Mouse (Mus musculus) regulatory T cell (primary cell): ENCODE measurements around the gene Etv1.
"Not testable (repeated sequence)": the region's sequence is repeated elsewhere in the genome, so short reads cannot be mapped to it uniquely, and the experiment has no call there.

ENCODE experiments used
- in situ Hi-C: fragments of 300-600 bp; cut with MboI, MseI; formaldehyde crosslinking; loops from one replicate; pipeline ENCODE4 v1.15.1; 2025; ENCODE audit warnings: high pct_unique_total_duplicates

The Etv1 gene

DNA sequence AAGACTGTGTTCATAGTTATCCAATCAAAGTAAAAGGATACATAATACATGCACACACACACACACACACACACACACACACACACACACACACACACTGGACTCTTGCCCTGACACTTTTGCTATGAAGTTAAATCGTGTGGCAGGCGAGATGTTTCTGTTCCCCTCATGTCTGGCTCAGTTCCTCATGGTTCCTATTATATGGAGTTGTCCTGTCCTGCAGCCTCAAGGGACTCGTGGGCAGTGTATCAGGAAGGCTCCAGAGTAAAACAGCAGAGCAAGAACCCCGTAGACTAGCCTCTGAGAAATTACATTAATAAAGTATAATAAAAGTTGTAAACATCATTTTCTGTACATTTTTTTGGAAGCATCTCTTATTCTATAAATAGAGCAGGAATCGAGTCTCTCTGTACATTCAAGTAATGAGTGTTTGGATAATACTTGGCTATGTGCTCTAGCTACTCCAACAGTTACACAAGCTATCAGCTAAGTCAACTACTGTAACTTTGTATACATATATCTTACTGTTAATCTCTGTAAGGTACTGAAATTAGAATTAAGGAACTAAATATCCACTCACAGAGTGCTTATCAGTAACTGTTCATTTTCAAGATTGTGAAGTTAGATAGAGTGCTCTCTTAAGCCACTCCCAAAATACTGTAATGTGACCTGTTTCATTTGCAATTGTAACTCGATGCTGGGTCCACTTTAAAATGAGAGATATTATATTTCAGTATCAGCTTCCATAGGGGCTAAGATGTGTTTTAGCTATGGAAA is 35.0 kb downstream of the Etv1 start:
- in situ Hi-C loops = loop anchor here (10.0 kb wide), 1 partner anchor 679 kb away; no protein-coding TSS in a partner anchor

- in situ Hi-C loops = loop anchor here (10.0 kb wide), 1 partner anchor 681 kb away; no protein-coding TSS in a partner anchor
These were observed 37.1 kb downstream of the Etv1 start for GRCm38 (mm10) chr12:38816235-38816634.

- in situ Hi-C loops = loop anchor here (10.0 kb wide), 1 partner anchor 684 kb away; no protein-coding TSS in a partner anchor
These were observed 39.1 kb downstream of the Etv1 start for GRCm38 (mm10) chr12:38818320-38818719.

DNA sequence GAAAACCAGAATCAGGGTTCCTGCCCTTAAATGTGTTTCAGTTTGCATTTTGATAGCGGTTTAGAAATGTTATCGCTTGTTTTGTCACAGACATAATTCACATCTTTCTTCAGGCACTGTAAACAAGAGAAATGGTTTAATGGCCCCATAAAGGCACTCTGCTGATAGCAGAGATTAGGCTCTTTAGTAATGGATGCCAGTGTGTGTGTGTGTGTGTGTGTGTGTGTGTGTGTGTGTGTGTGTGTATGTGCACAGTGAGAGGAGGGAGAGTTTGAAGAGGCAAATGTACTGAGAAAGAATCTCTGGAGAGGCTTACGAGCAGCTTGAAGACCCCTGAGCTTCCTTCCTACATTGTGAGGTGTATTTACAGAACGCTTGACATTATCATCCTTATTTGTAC is 41.5 kb downstream of the Etv1 start:
- in situ Hi-C loops = no loop called here

DNA sequence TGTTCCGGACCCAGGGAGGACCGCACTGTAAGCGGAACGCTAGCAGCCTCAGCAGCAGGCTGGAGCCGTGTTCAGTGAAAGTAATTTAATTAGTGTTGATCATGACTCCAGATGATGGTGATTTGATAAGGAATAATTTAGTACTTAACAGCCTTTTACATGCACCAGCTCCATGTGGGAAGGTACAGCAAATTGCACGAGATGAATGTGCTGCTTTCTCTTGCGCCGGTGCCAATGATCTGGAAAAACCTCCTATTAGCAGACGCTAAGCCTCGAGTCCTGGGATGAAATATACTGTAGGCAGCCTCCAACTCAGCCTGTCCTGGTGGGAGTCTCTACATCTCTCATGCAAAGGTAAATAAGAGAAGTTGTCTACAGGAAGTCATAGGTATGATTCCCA is 45.2 kb downstream of the Etv1 start:
- in situ Hi-C loops = no loop called here

- in situ Hi-C loops = no loop called here
These were observed 53.8 kb downstream of the Etv1 start for GRCm38 (mm10) chr12:38832981-38833380.

- in situ Hi-C loops = no loop called here
These were observed 55.4 kb downstream of the Etv1 start for GRCm38 (mm10) chr12:38834581-38834980.

- in situ Hi-C loops = not testable (repeated sequence)
These were observed 55.8 kb downstream of the Etv1 start for GRCm38 (mm10) chr12:38834986-38835385.

GRCm38 (mm10) chr12:38843801-38844295 is 64.7 kb downstream of the Etv1 start:
- in situ Hi-C loops = no loop called here

DNA sequence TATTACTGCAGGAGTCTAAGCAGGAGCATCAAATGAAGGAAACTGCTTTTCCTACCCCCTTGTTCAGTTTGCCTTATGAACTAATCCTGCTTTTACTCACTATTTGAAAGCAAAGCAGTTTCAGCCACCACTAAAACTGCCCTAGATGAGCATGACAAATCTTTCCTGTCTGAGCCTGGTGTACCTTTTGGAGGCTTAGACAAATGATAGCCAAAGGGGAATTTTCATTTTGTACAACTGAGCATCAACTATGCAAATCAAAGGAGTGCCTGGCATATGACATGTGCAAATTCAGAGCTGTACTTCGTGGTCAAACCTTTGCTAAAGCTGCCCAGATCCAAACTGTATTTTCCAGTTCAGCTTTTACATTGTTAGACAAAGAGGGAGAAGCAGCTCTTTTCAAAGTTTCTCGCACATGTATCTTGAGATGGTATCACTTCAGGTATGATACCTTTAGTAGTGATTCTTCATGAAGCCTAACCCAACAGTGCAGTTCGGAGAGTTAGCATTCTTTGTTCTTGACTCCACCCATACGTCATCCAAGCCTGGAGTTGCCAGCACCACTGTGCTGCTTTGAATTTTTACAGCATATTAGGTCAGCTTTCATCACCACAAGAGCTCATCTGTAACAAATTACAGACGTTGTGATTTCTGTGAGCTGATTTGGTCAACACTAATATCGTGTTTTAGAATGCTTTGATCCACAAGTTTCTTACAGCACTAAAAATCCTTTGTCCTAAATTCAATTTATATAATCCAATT is 68.5 kb downstream of the Etv1 start:
- in situ Hi-C loops = no loop called here

DNA sequence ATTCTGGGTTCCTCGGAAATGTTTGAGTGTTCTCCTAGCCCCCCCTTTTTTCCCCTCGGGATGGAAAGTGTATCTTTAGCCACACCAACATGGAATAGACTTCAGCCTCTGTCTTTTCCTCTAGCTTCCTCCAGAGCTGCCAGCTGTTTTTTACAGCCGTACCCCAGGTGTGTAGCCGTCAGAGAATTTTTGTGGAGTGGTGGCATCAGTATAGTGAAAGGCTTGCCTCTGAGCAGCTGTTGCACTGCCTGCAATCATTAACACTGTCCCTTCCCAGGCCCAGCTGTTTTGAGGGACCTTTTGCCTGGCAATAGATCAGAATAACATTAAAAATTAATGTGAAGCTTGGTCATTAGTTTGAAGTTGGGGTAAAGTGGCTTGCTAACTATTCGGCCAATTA is 70.8 kb downstream of the Etv1 start:
- in situ Hi-C loops = no loop called here

DNA sequence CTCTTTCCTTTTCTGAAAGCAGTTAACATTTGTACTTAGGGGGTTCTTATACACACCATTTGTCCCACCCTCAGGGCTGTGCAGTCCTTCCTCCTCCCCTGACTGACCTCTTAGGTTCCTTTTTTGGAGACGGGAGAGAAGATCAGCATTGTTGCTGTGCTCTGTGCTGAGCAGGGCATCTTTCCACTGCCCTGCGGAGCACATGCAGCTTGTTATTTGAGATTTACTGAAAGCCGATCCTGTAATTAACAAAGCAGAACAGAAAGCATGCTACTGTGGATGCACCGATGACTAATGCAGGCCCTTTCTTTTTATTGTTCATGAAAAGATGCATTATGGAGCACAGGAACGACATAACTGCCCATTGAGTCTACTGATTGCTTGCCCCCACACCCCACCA is 75.1 kb downstream of the Etv1 start:
- in situ Hi-C loops = no loop called here

GRCm38 (mm10) chr12:38854751-38855150 is 75.6 kb downstream of the Etv1 start:
- in situ Hi-C loops = no loop called here

DNA sequence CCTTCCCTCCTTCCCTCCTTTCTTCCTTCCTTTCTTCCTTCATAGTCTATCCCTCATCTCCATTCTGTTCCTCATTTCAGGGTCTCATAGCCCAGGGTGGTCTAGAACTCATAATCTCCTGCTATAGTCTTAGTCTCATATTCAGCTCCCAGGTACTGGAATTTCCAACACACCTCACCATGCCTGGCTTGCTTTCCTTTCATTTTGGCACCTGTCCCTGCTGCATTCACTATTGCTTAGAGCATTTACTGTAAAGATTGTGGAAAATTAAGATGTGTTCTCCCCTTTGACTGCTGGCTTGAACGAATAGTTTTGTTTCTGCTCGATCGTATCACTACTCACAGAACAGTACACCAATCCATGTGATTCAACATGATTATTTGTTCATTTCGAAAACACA is 80.5 kb downstream of the Etv1 start:
- in situ Hi-C loops = no loop called here

- in situ Hi-C loops = no loop called here
These were observed 81.3 kb downstream of the Etv1 start for GRCm38 (mm10) chr12:38860168-38861115.

DNA sequence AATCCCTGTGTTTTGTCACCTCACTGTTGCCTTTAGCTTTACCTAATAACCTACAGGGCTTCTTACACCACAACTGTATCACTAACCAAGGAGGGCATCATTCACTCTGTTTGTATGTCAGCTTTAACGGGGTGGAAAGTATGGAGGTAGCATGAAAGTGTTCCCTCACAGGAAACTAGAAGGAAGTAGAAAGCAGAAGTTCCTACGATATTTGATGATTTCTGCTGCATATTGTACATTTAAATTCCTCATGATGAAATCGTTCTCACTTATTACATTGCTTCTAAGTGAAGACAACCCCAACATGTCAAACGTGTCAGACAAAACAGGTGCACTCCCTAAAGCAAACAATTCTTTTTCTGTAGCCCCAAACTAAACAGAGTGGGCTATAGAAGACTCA is 84.2 kb downstream of the Etv1 start:
- in situ Hi-C loops = no loop called here

DNA sequence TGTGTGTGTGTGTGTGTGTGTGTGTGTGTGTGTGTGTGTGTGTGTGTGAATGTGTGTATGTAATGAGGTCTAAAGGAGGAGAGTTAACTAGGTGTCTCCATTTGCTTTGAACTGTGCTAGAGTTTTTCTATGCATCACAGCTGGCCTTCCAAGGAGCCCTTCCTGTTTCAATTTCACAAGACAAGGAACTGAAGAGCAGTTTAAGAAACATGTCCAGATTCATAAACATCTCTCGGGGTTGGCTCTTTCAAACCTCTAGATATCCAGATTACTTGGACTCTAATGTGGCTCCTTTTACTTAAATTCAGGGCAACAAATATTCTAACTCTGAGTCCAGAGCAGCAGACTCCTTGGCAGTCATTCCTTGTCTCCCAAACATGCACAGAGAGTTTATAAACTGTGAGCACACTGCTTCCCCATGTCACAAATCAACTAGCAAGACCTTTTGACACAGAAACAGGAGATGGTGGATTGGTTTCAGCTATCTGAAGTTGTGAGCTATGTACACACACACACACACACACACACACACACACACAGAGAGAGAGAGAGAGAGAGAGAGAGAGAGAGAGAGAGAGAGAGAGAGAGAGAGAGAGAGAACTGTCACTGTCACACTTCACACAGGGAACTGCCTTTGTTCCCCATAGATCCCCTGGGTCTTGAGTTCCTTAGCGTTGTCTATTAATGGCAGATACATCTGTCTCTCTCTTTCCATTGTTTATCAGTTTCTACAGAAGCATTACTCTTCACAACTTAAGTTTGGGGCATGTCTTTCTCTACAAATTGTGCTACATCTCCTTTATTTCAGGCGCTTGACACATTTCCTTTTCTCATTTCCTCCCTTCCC is 85.0 kb downstream of the Etv1 start:
- in situ Hi-C loops = no loop called here

GRCm38 (mm10) chr12:38874470-38874995 is 95.4 kb downstream of the Etv1 start:
- in situ Hi-C loops = no loop called here

- in situ Hi-C loops = no loop called here
These were observed 125.3 kb downstream of the Etv1 start for GRCm38 (mm10) chr12:38904516-38904915.

DNA sequence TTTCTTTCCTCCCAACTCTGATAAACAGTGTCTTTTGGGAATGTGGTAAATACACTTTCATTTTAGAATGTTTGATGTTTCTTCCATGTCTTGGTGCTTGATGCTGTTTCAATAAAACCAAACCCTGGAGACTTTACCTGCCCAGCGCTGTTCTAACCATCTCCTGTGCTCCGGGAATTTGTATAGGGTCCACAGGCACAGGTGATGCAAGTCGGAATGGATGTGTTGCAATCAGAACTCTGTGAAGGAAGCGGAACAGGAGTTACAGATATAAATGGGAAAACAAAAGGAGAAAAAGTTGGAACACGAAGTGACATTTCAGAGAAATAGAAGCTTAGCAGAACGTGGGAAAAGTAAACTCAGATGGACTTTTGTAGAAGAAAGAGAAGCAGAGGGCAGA is 127.1 kb downstream of the Etv1 start:
- in situ Hi-C loops = no loop called here
